Mouse (Mus musculus) thymus, postnatal 36 days (tissue): ENCODE data around the gene Phf23.

Experiments used
- DNase-seq, 2 experiments: peaks; one replicate each; pipeline ENCODE4 v3.0.0; 2022; ENCODE audit warnings: mixed read lengths in 2 of 2

Phf23 gene

DNA sequence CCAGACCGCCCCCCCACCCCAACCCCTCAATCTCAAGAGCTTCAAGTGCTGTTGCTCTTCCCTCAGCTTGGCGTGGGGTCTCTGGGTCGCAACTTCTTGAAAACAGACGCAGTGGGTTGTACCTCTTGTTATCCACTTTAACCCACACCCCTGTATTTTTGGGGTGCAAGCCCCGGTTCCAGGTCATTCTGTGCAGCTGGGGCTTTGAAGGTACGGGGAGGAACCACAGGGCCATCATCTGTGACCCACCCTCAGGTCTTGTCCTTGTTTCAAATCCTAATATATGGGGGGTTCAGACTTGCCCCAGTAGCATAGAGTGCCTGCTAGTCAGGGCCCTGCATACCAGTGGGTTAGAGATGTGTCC, 28.6 kb downstream of the Phf23 start:
- DNase-seq, result no peak

DNA sequence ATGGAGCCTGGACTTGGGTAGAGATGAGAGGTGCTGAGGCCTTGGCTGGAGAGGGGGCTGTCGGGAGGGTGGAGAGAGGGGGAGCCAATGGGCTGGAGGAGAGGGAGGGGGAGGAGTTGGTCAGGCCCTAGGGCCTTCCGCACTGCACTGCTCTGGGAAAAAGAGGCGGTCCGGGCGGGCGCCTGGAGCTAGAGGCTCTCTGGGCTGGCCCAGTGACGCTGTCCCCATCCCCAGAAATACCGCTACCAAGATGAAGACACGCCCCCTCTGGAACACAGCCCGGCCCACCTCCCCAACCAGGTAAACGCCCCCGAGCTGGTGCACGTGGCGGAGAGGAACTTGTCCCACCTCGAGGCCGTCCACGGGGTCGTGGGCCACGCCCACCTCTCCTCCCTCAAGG, 31.1 kb downstream of the Phf23 start:
- DNase-seq, result no peak

DNA sequence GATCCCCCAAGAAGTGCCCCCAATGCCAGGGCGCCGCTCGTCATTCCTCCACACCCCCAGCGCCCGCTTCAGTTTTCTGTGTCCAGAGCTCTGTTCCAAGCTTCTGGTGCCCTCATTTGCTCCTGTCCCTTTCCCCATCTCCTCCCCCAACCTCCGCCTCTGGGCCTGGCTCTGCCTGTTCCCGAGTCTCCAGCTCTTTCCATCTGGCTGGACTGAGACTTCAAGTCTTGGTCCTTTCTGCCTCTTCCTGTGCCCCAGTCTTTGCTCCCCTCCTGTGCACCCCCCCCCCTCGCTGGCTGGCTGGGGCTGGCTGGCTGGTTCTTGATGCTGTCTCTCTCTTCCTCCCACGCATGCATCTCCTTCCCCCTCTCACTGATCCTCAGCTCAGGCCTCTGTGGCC, 31.8 kb downstream of the Phf23 start:
- DNase-seq, result peak in 1 of 2 experiments; percentile 39

DNA sequence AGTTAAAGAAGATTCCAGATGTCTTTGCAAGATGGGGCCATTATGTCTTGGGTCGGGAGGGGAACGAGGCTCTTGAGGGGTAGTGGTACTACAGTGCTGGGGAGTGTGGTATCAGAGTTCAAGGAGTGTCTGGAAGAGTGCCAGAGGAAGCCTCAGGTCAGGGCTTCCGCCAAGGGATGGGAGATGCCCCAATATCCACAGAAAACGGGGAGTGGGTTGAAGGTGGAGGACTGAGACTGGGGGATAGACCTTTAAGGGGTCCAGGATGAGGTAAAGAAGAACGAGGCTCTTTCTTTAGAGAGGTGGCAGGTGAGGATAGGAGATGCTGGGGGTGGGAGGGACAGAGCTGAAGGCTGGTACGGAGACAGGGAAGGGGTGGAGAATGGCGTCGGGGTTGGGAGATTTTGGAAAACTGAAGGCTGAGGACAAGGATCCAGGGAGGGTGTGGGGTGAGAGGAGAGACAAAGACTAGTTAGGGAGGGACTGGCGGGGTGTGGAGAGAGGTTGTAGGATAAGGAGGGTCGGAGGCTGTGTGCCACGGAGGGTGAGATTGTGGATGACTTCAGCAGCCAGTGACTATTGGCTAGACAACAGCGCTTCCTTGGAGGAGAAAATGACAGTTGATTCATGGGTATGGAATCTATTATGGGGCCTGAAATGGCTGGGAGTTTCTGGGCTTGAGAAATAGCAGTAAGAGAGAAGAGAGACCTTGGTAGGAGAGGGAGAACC, 33.0 kb downstream of the Phf23 start:
- DNase-seq, result no peak

DNA sequence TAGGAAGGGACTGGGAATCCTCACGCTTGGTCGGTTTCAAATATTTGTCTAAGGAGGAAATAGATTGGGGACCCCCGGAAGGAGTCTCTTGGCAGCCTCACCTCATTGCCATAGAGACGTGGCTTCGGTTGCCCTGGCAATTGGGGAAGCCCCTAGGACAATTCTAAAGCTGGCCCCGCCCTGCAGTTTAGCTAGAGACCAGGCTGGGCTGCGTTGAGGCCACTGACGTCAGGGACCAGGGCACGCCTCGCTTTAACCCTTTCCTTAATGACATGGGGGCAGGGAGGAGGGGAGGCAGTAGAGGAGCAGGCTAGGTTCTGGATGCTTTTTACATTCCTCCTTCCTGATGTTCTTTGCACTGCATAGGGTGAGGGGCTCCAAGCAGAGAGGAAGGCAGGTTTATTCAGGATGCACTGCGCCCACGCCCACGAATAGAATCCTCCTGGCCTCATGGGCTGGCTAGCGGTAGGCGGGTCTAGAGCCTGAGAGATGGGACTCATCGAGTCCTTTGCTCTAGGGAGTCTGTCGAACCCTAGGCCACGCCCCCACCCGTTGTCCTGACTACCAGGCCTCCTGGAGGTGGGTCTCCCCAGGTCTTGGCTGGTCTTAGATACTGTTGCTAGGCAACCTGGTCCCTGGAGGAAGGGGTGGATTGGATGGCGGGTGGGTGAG, 33.7 kb downstream of the Phf23 start:
- peak; percentile 60 to 77 for DNase-seq

DNA sequence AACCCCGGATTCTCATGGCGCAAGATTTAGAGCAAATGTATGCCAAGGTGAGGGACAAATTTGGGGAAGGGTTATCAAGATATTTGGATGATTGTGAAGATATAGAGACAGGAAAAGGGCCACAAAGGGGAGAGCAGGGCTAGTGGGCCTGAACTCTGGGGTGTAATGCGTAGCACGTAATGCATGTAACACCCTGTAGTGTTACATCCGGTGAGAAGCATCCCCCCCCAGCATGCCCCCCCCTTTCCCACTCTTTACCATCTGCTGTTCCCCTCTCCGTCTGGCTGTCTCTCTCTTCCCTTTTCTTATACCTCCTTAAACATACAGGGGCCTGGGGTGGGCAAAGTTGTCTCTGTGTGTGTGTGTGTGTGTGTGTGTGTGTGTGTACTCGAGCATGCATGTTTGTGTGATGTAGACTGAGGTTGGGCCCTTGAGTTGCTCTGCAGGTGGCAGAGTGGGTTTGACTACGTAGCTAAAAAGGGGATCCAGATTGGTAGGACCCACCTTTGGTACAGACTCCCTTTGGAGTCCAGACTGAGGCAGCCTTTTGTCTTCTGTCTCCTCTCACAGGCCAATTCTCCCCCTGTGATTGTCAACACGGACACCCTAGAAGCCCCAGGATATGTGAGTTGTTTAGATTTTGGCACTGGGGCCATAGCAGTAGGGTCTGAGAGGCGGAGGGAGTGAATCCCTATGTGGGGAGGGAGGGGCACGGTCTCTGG, 34.4 kb downstream of the Phf23 start:
- DNase-seq, result no peak

DNA sequence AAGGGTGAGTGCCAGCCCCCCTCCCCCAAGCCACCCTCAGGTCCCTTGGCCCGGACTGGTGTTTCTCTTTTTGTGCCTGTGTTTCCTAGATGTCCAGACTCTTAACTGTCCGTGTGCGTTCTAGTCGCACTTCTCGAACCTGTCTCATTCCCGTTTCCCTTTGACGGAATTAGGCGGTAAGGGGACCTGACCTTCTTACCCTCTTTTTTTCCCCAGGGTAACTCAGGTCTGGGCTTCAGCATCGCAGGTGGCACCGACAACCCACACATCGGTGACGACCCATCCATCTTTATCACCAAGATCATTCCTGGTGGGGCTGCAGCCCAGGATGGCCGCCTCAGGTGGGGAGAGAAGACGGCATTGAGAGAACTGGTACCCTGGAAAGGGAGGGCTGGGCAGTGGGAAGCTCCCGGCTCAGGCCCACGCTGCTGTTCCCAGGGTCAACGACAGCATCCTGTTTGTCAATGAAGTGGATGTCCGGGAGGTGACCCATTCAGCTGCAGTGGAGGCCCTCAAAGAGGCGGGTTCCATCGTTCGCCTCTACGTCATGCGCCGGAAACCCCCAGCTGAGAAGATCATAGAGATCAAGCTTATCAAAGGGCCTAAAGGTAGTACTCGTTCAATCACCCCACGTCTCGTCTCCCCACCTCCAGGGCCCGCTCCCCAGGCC, 35.2 kb downstream of the Phf23 start:
- DNase-seq, result no peak

DNA sequence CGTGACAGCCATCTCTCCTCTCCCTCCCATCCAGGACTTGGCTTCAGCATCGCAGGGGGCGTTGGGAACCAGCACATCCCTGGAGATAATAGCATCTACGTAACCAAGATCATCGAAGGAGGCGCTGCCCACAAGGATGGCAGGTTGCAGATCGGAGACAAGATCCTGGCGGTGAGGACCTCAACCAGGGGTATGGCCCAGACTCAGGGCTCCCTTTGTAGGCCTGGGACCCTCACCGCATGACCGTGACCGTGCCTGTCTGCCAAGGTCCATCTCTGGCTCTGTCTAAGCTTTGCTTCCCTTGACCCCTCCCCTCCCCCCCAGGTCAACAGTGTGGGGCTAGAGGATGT, 35.7 kb downstream of the Phf23 start:
- no peak for DNase-seq

DNA sequence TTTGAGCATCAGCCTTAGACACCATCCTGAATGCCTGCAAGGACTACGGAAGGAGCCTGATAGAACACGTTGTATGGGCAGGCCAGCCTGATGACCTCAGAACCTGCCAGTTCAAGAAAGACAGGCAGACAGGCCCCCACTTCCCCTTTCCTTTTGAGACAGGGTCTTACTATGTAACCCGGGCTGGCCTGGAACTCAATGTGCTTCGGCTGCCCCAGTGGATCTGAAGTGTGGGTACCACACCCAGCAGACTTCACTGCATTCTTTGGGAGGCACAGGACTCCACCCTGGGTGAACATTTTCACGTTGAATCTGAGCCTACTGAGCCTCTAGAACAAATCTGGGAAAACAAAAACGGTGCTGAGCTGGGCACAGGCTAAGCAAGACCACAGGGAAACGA, 42.6 kb downstream of the Phf23 start:
- DNase-seq, result no peak

DNA sequence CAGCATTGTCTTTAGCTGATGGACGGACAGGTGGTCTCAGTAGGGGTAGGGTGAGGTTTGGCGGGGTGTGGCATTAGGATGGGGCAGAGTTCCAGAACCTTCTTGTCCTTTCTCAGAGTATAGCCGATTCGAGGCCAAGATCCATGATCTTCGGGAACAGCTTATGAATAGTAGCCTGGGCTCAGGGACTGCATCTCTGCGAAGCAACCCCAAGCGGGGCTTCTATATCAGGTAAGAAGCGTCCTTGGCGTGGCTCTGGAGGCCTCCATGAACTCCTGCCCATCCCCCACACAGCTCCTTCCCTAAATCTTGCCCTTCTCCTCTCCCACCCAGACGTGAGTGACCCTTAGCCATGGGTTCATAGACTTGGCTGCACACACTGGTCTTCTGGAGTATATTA, 44.1 kb downstream of the Phf23 start:
- no peak for DNase-seq

DNA sequence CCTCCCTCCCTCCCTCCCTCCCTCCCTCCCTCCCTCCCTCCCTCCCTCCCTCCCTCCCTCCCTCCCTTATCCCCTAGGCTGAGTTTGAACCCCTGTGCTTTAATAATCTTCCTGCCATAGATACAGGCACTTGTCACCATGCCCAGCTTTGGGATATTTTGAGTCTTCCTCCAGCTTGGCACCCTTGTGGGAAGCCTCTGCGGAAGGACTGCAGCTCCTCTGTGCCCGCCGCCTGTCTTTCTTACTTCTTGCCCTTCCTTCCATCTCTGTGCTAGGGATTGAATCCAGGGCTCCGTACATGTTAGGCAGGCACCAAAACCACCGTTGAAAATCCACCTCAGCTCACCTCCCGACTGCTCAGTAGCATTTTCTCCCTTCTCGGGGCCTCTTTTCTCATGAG, 44.6 kb downstream of the Phf23 start:
- no peak for DNase-seq

DNA sequence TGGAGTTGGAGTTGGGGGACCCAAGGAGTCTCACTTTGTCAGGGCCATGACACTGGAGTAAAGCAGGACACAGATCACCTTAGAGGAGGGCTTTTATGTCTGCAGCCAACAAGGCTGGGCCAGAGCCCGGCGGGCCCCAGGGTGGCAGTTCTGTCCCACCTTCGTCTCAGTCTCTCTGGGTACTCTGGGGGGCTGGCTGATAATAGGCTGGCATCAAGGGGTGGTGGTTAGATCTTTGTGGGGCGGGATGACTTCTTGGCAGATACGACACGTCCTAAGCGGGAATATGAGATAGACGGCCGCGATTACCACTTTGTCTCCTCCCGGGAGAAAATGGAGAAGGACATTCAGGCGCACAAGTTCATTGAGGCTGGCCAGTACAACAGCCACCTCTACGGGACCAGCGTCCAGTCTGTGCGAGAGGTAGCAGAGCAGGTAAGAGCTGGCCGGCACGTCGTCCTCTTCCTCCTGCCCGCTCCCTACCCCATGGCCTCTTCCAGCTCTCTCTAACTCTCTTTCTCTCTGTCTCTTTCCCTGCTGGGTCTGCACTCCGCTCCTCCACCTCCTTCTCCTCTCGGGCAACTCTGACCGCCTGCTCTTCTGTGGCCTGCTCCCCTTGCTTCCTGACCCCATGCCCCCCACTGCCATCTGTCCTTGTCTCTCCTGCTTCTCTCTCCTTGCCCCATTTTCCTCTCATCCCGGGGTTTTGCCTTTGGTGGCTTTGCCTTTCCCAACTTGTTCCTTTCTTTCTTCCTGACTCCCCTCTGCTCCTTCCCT, 46.9 kb downstream of the Phf23 start:
- no peak for DNase-seq

DNA sequence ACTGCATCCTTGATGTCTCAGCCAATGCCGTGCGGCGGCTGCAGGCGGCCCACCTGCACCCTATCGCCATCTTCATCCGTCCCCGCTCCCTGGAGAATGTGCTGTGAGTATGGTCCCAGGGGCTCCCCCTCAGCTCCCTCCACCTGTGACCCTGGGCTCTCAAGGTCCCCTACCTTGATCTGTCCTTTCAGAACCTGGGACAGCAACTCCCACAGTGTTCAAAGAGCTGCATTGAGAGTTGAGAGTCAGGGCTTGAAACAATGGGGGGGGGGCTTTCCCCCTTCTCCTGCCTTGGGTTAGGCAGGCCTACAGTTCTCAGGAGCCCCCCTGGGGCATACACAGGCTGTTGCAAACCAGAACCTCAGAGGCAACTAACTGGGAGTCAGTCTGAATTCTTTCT, 48.1 kb downstream of the Phf23 start:
- DNase-seq, result no peak

DNA sequence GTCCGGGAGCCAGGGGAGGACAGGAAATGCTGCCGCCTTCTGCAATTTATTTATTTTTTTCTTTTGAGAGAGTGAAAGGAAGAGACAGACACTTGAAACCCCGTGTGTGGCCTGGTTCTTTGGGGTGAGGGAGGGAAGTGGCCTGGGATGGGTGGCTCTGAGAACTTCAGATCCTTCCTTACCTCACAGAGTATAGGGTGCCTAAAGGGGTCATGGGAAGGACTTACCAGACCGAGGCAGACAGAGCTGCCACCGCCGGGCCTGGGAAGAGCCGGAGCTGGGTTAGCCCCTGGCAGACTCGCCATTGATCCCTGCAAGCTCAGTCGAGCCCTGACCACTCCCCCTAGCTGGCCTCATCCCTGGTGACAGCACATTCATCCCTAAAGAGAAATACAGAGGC, 49.9 kb downstream of the Phf23 start:
- DNase-seq, result no peak

DNA sequence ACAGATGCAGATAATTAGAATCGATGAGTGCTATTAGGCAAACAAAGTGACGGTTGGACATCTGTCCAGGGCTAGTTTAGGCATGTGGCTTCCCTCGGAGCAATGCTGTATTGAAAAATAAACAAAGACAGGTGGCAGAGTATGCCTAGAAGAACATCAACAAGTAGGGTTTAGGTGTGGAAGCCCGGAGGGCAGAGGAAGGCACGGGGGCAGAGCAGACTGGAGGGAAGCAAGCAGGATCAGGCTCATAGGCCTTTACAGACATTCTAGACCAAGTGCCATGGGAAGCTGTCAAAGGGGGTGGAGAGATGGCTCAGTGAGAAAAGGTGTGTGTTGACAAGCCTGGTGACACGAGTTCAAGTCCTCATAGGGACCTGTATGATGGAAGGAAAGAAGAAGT, 53.8 kb downstream of the Phf23 start:
- DNase-seq, result no peak
